Mouse (Mus musculus) right cerebral cortex, postnatal 25 days (tissue): Measurements from ENCODE around the gene Vmn1r223.
A peak's percentile ranks its signal among the peaks of the same experiment; 100 is the strongest.
"Not testable (repeated sequence)": the region's sequence is repeated elsewhere in the genome, so short reads cannot be mapped to it uniquely, and the experiment has no call there.

Experiments used
- DNase-seq: peaks from one replicate; pipeline ENCODE4 v3.0.0; 2022

Gene Vmn1r223

GRCm38 (mm10) chr13:23246834-23247233, at the start of gene Vmn1r223:
Gene Vmn1r223 (plus strand): TSS chr13:23247134.
- not testable (repeated sequence) for DNase-seq

- not testable (repeated sequence) for DNase-seq
Measured at GRCm38 (mm10) chr13:23203885-23204284, 43.0 kb upstream of the Vmn1r223 start.

GRCm38 (mm10) chr13:23213827-23214226, 33.1 kb upstream of the Vmn1r223 start, which contains the start of gene Vmn1r221:
Gene Vmn1r221 (plus strand): TSS chr13:23214127.
- not testable (repeated sequence) for DNase-seq

- DNase-seq: not testable (repeated sequence)
Measured at GRCm38 (mm10) chr13:23235847-23236246, 11.1 kb upstream of the Vmn1r223 start, which contains the start of gene Vmn1r222. Gene Vmn1r222 (minus strand): TSS chr13:23235947.

- no peak for DNase-seq
Measured at GRCm38 (mm10) chr13:23258546-23259048, 11.7 kb downstream of the Vmn1r223 start.

GRCm38 (mm10) chr13:23268606-23269005, 21.7 kb downstream of the Vmn1r223 start:
- DNase-seq: not testable (repeated sequence)

- DNase-seq: not testable (repeated sequence)
Measured at GRCm38 (mm10) chr13:23269127-23269526, 22.2 kb downstream of the Vmn1r223 start.

- no peak for DNase-seq
Measured at GRCm38 (mm10) chr13:23269681-23270080, 22.7 kb downstream of the Vmn1r223 start.

GRCm38 (mm10) chr13:23270321-23271101, 23.6 kb downstream of the Vmn1r223 start:
- DNase-seq: peak; percentile 72

- no peak for DNase-seq
Measured at GRCm38 (mm10) chr13:23279576-23279975, 32.6 kb downstream of the Vmn1r223 start.

- DNase-seq: no peak
Measured at GRCm38 (mm10) chr13:23279992-23280391, 33.1 kb downstream of the Vmn1r223 start.

GRCm38 (mm10) chr13:23285191-23285920, 38.4 kb downstream of the Vmn1r223 start:
- DNase-seq: peak; percentile 22

GRCm38 (mm10) chr13:23285921-23286720, 39.2 kb downstream of the Vmn1r223 start:
- DNase-seq: peak; percentile 14

- no peak for DNase-seq
Measured at GRCm38 (mm10) chr13:23286721-23287362, 39.9 kb downstream of the Vmn1r223 start.

- DNase-seq: no peak
Measured at GRCm38 (mm10) chr13:23297737-23298136, 50.8 kb downstream of the Vmn1r223 start.

GRCm38 (mm10) chr13:23298445-23299232, 51.7 kb downstream of the Vmn1r223 start:
- DNase-seq: peak; percentile 47

GRCm38 (mm10) chr13:23299276-23299998, 52.5 kb downstream of the Vmn1r223 start:
- no peak for DNase-seq

GRCm38 (mm10) chr13:23299999-23300341, 53.0 kb downstream of the Vmn1r223 start:
- peak; percentile 77 for DNase-seq
